Mouse (Mus musculus): Measurements from ENCODE around the gene Rfc5. TPM values are rescaled to one million over a fixed set of nuclear protein-coding genes. Genes with fewer than 3 reads are reported as not detected.

Gene Rfc5
- polyA plus RNA-seq, 1 experiment from 2014 or later: 101 TPM

GRCm38 (mm10) chr5:117403609-117404008, 14.8 kb upstream of the Rfc5 start:
- 73% methylated on average over 8 of the region's 8 CpGs for WGBS
- no peak for ATAC-seq
- Histone ChIP-seq H3K27ac (ENCODE audit: low read length) (no peak overlapping the region), H3K27me3 (replicated peaks; ENCODE audit: control insufficient read depth, insufficient read depth, low read length) (peaks cover 3% of the 10 kb centered on the region; the same call in 1 of the 2 replicates), H3K4me1 (ENCODE audit: control insufficient read depth, insufficient read depth, low read length) (no peaks in the 10 kb centered on the region), H3K9me3 (ENCODE audit: control insufficient read depth, low read length) (no peaks in the 10 kb centered on the region), H3K9ac (ENCODE audit: low read depth, low read length) (no peak overlapping the region), H3K36me3 (ENCODE audit: control insufficient read depth, insufficient read depth, low read length) (no peaks in the 10 kb centered on the region), H3K4me2 (ENCODE audit: low read depth, low read length) (no peak overlapping the region), H3K4me3 (ENCODE audit: low read length) (no peak overlapping the region)

GRCm38 (mm10) chr5:117399281-117399680, 10.4 kb upstream of the Rfc5 start:
- Histone ChIP-seq H3K27me3 (replicated peaks; ENCODE audit: control insufficient read depth, insufficient read depth, low read length) (peaks cover 3% of the 10 kb centered on the region; the same call in 1 of the 2 replicates), H3K9ac (ENCODE audit: low read depth, low read length) (no peak overlapping the region), H3K9me3 (ENCODE audit: control insufficient read depth, low read length) (no peaks in the 10 kb centered on the region), H3K4me2 (ENCODE audit: low read depth, low read length) (no peak overlapping the region), H3K27ac (ENCODE audit: low read length) (no peak overlapping the region), H3K36me3 (ENCODE audit: control insufficient read depth, insufficient read depth, low read length) (no peaks in the 10 kb centered on the region), H3K4me1 (ENCODE audit: control insufficient read depth, insufficient read depth, low read length) (no peaks in the 10 kb centered on the region), H3K4me3 (ENCODE audit: low read length) (no peak overlapping the region)
- no peak for ATAC-seq
- 70% methylated on average over 9 of the region's 9 CpGs for WGBS

DNA sequence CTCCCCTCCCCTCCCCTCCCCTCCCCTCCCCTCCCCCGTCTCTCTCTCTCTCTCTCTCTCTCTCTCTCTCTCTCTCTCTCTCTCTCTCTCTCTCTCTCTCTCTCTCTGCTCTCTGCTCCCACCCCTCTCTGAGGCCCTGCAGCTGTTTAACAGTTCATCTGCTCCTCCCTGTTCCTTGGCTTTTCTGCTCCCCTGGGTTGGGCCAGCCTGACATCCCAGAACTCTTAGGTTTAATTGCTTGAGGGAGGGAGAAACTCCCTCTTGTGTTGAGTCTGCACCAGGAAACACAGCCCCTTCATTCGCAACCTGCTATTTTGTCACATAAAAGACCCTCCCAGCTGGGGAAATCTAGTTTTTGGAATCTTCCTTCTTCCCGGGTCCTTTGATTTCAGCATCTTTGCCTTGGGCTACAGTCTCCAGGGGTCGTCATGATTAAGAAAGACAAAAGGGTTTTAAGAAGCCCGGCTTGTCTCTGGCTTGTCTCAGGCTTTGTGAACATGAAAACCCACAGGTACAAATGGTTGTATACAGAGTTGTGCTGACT, 9.2 kb upstream of the Rfc5 start:
- no peak for ATAC-seq
- Histone ChIP-seq H3K27me3 (replicated peaks; ENCODE audit: control insufficient read depth, insufficient read depth, low read length) (peaks cover 3% of the 10 kb centered on the region; the same call in 1 of the 2 replicates), H3K4me2 (ENCODE audit: low read depth, low read length) (no peak overlapping the region), H3K4me3 (ENCODE audit: low read length) (no peak overlapping the region), H3K9me3 (ENCODE audit: control insufficient read depth, low read length) (no peaks in the 10 kb centered on the region), H3K36me3 (ENCODE audit: control insufficient read depth, insufficient read depth, low read length) (no peaks in the 10 kb centered on the region), H3K27ac (ENCODE audit: low read length) (no peak overlapping the region), H3K4me1 (ENCODE audit: control insufficient read depth, insufficient read depth, low read length) (no peaks in the 10 kb centered on the region), H3K9ac (ENCODE audit: low read depth, low read length) (no peak overlapping the region)
- 42% methylated on average over 4 of the region's 5 CpGs for WGBS

GRCm38 (mm10) chr5:117397371-117397770, 8.5 kb upstream of the Rfc5 start:
- Histone ChIP-seq H3K9me3 (ENCODE audit: control insufficient read depth, low read length) (peaks cover 2% of the 10 kb centered on the region; the same call in 1 of the 2 replicates), H3K36me3 (ENCODE audit: control insufficient read depth, insufficient read depth, low read length) (no peaks in the 10 kb centered on the region), H3K27ac (ENCODE audit: low read length) (no peak overlapping the region), H3K4me1 (ENCODE audit: control insufficient read depth, insufficient read depth, low read length) (no peaks in the 10 kb centered on the region), H3K27me3 (replicated peaks; ENCODE audit: control insufficient read depth, insufficient read depth, low read length) (peaks cover under 1% of the 10 kb centered on the region; the same call in 1 of the 2 replicates), H3K4me2 (ENCODE audit: low read depth, low read length) (no peak overlapping the region), H3K9ac (ENCODE audit: low read depth, low read length) (no peak overlapping the region), H3K4me3 (ENCODE audit: low read length) (no peak overlapping the region)
- no peak for ATAC-seq
- WGBS: 78% methylated on average over 6 of the region's 6 CpGs

DNA sequence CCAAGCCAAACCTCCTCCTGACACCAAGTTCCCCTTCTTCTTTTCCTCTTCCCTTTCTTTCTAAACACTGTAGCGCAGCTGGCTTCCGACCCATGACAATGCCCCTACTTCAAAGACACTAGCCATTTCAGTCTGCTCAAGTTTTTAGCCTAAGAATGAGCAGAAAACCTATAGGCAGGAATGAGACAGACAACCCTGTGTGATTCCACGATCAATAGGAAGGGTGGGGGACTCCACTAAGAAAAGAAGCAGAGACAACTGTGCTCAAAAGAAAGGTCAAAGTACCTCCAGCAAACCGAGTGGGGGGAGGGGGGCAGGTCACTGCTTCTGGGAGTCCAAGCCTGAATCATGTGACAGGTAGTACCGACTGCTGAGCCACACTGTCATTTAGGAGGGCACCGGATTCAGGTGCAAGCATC, 7.8 kb upstream of the Rfc5 start:
- Histone ChIP-seq H3K27me3 (replicated peaks; ENCODE audit: control insufficient read depth, insufficient read depth, low read length) (no peaks in the 10 kb centered on the region), H3K4me1 (ENCODE audit: control insufficient read depth, insufficient read depth, low read length) (no peaks in the 10 kb centered on the region), H3K4me2 (ENCODE audit: low read depth, low read length) (no peak overlapping the region), H3K9me3 (ENCODE audit: control insufficient read depth, low read length) (peaks cover 7% of the 10 kb centered on the region), H3K36me3 (ENCODE audit: control insufficient read depth, insufficient read depth, low read length) (no peaks in the 10 kb centered on the region), H3K9ac (ENCODE audit: low read depth, low read length) (no peak overlapping the region), H3K4me3 (ENCODE audit: low read length) (no peak overlapping the region), H3K27ac (ENCODE audit: low read length) (no peak overlapping the region)
- 54% methylated on average over 6 of the region's 6 CpGs for WGBS
- no peak for ATAC-seq

DNA sequence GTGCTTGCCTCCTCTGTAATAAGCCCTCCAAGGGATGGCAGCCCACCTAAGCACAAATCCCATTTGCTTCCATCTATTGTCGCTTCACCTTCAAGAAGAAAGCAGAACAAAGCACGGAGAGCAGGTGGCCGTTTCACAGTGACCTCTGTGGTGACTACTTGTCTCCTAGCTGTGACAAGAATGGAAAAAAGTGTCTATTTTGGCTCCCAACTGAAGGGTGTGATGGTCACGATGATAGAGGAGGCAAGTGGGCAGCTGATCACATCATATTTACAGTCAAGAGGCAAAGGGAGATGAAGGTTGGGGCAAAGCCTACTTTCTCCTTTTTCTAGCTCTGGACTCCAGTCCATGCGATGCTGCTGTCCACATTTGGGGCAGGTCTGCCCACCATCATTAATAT, 7.0 kb upstream of the Rfc5 start:
- Histone ChIP-seq H3K4me2 (ENCODE audit: low read depth, low read length) (no peak overlapping the region), H3K4me1 (ENCODE audit: control insufficient read depth, insufficient read depth, low read length) (no peaks in the 10 kb centered on the region), H3K4me3 (ENCODE audit: low read length) (no peak overlapping the region), H3K27me3 (replicated peaks; ENCODE audit: control insufficient read depth, insufficient read depth, low read length) (no peaks in the 10 kb centered on the region), H3K36me3 (ENCODE audit: control insufficient read depth, insufficient read depth, low read length) (no peaks in the 10 kb centered on the region), H3K9ac (ENCODE audit: low read depth, low read length) (no peak overlapping the region), H3K27ac (ENCODE audit: low read length) (no peak overlapping the region), H3K9me3 (ENCODE audit: control insufficient read depth, low read length) (peaks cover 7% of the 10 kb centered on the region)
- 89% methylated on average over 5 of the region's 5 CpGs for WGBS
- ATAC-seq: no peak

DNA sequence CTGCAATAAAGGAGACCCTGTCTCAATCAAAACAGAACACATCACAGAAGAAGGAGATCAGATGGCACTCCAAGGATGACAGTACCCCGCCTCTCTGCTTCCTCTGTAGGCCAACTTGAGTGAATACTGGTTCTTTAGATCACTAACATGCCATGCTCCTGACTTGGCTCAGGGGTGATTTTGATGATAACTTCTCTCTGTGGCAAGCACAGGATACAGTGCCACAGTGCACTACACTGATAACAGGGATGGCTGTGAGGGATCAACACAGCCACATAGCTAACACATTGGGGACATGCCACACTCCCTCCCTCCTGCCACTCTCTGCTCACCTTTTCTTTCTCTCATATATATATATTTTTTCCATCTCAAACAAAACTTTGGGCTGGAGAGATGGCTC, 2.0 kb upstream of the Rfc5 start:
- ATAC-seq: no peak
- WGBS: 82% methylated on average over 1 of the region's 1 CpGs
- H3K9ac ChIP-seq (ENCODE audit: low read depth, low read length): no peak overlapping the region

DNA sequence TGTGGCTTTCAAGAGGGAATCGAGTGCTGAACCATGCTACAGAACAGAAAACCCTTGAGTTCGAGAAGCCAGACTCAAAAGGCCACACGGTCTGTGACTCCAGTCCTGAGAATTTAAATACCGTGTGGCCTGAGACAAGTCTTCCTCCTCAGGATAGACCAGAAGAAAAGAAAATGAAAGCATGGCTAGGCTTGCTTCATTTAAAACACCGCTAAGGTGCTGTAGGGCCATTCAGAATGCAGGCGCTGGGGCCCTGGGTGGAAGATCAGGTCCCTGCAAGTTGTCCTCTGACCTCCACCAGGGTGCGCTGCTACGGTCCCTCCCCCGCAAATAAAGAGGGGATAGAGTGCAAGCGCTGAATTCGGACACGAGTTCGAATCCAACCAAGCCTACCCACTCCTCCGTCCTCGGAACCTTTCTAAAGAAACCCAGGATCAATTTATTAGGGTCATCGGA, 523 bp downstream of the Rfc5 start:
- no peaks in the 10 kb centered on the region for H3K27me3 ChIP-seq (replicated peaks; ENCODE audit: control insufficient read depth, insufficient read depth, low read length)
- peak overlapping the region; percentile 85 for H3K4me3 ChIP-seq (ENCODE audit: low read length)
- peak; percentile 75 for ATAC-seq
- peaks cover 15% of the 10 kb centered on the region for H3K4me1 ChIP-seq (ENCODE audit: control insufficient read depth, insufficient read depth, low read length)
- H3K9ac ChIP-seq (ENCODE audit: low read depth, low read length): peak overlapping the region; percentile 93
- H3K36me3 ChIP-seq (ENCODE audit: control insufficient read depth, insufficient read depth, low read length): peaks cover 10% of the 10 kb centered on the region
- H3K9me3 ChIP-seq (ENCODE audit: control insufficient read depth, low read length): peaks cover 7% of the 10 kb centered on the region
- peak overlapping the region; percentile 73 for H3K4me2 ChIP-seq (ENCODE audit: low read depth, low read length)
- H3K27ac ChIP-seq (ENCODE audit: low read length): peak overlapping the region; percentile 54
- WGBS: 10% methylated on average over 16 of the region's 16 CpGs

More for the DNA sequence above, 2.0 kb upstream of the Rfc5 start:
- H3K4me3 ChIP-seq (ENCODE audit: low read length): no peak overlapping the region
- H3K9me3 ChIP-seq (ENCODE audit: control insufficient read depth, low read length): peaks cover 7% of the 10 kb centered on the region
- no peak overlapping the region for H3K4me2 ChIP-seq (ENCODE audit: low read depth, low read length)
- no peak overlapping the region for H3K27ac ChIP-seq (ENCODE audit: low read length)
- H3K4me1 ChIP-seq (ENCODE audit: control insufficient read depth, insufficient read depth, low read length): peaks cover 15% of the 10 kb centered on the region
- H3K36me3 ChIP-seq (ENCODE audit: control insufficient read depth, insufficient read depth, low read length): no peaks in the 10 kb centered on the region
- H3K27me3 ChIP-seq (replicated peaks; ENCODE audit: control insufficient read depth, insufficient read depth, low read length): no peaks in the 10 kb centered on the region

GRCm38 (mm10) chr5:117383198-117383597, 5.6 kb downstream of the Rfc5 start:
- H3K27ac ChIP-seq (ENCODE audit: low read length): no peak overlapping the region
- no peaks in the 10 kb centered on the region for H3K9me3 ChIP-seq (ENCODE audit: control insufficient read depth, low read length)
- ATAC-seq: no peak
- peaks cover 11% of the 10 kb centered on the region for H3K4me1 ChIP-seq (ENCODE audit: control insufficient read depth, insufficient read depth, low read length)
- no peak overlapping the region for H3K4me3 ChIP-seq (ENCODE audit: low read length)
- H3K4me2 ChIP-seq (ENCODE audit: low read depth, low read length): no peak overlapping the region
- no peaks in the 10 kb centered on the region for H3K27me3 ChIP-seq (replicated peaks; ENCODE audit: control insufficient read depth, insufficient read depth, low read length)
- H3K36me3 ChIP-seq (ENCODE audit: control insufficient read depth, insufficient read depth, low read length): peaks cover 25% of the 10 kb centered on the region
- no peak overlapping the region for H3K9ac ChIP-seq (ENCODE audit: low read depth, low read length)
- 83% methylated on average over 12 of the region's 12 CpGs for WGBS

DNA sequence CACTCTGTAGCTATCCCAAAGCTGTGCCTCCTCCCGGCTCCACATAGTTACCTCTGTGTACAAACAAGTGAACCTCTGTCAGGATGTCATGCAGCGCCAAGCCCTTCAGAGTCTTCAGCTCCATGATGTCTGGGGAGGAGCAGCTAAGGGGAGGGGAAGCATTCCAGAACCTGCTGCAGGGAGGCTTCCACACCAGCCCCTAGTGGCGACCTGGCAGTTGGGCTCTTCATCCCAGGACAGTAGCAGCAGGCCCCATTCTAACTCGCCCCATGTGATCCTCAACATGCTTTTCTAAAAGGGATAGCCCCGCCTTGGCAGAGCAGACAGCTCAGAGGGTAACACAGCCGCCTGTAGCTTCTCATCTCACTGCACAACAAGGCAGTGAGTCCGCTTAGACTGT, 7.1 kb downstream of the Rfc5 start:
- WGBS: 81% methylated on average over 7 of the region's 7 CpGs
- H3K4me1 ChIP-seq (ENCODE audit: control insufficient read depth, insufficient read depth, low read length): no peaks in the 10 kb centered on the region
- peaks cover 30% of the 10 kb centered on the region for H3K36me3 ChIP-seq (ENCODE audit: control insufficient read depth, insufficient read depth, low read length)
- no peak overlapping the region for H3K4me3 ChIP-seq (ENCODE audit: low read length)
- no peak overlapping the region for H3K27ac ChIP-seq (ENCODE audit: low read length)
- H3K9ac ChIP-seq (ENCODE audit: low read depth, low read length): no peak overlapping the region
- no peak overlapping the region for H3K4me2 ChIP-seq (ENCODE audit: low read depth, low read length)
- ATAC-seq: peak; percentile 32; the same call in 1 of the 2 replicates
- no peaks in the 10 kb centered on the region for H3K27me3 ChIP-seq (replicated peaks; ENCODE audit: control insufficient read depth, insufficient read depth, low read length)
- no peaks in the 10 kb centered on the region for H3K9me3 ChIP-seq (ENCODE audit: control insufficient read depth, low read length)

All from intestine, embryonic 16.5 days (tissue).